Mouse (Mus musculus) frontal cortex, postnatal 25 days (tissue): ENCODE results near the gene Gars.
A peak's percentile ranks its signal among the peaks of the same experiment; 100 is the strongest.

Experiments used
- DNase-seq, 2 experiments: peaks; one replicate each; pipeline ENCODE4 v3.0.0; 2022; ENCODE audit warnings: low spot score in 2 of 2

Gene Gars

DNA sequence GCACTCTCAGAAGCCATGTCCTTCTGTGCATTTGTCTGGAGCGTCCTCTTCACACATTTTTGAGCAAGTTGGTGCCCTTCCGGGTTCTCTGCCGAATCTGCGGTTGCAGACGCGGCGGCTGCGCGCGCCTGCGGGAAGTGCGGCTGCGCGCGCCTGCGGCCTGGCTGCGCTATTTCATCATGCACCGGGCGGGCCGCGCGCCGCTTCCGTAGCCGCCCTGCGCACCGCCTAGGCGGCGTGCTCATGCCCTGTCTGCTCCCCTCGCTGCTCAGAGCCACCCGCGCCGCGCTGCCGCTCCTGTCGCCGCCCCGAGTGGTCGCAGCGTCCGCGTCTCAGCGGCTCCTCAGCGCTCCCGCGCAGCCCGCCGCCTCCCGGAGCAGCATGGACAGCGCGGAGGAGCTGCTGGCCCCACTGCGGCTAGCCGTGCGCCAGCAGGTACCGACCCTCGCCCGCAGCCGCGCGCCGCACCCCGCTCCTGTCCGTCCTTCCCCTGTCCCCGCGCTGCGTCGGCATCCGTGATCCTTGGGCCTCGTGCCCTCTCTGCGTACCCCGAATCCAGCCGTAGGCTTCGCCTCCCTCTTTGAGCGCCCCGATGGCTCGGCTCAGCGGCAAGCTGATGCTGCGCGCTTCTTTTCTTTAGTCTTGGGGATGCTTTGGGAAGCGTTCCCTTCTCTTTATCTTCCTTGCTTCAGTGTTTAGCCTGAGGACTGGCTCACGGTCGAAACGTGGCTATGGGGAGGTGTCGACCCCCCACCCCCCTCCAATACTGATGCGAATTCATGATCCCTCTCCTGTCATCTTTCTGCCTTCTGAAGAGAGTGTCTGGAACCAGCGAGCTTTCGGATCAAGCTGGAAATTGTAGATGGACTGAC is at the start of gene Gars:
Gene Gars (plus strand): TSS at position 209 of the 872 bp plus-strand sequence.
- peak; percentile 73 to 83 for DNase-seq

DNA sequence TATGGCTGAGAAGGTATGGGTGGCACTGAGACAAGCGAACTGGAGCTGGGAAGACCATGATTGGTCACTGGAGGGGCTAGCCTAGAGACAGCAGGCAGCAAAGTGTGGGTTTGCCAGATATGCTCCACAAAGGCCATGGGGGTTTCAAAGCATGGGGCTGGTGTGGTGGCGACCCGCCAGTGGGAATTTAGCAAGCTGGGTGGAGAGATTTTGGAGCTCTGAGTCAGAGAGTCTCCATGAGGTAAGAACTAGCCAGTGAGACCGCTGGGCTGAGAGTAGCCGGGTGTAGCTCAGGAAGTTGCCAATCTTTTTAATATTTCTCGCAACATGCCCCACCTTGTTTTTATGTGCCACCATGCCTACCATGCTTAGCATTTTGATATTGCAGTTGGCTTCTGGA is 49.7 kb upstream of the Gars start:
- DNase-seq: no peak

DNA sequence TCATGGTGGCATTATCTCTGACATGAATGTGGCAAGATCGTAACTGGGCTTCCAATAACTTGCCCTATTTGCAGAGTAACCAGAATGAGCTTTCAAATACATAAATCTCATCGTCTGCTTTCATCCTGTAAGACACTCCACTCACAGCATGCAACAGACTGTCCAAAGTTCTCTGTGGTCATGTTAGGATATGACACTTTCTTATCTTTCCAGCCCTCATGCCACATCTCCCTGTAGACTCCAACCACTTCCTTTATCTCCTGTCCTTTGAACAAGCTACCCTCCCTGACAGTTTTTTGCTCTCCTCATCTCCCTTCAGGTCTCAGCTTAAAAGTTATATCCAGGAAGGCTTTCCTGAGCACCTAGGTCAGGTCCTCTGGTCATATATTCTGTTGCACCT is 46.6 kb upstream of the Gars start:
- DNase-seq: no peak

DNA sequence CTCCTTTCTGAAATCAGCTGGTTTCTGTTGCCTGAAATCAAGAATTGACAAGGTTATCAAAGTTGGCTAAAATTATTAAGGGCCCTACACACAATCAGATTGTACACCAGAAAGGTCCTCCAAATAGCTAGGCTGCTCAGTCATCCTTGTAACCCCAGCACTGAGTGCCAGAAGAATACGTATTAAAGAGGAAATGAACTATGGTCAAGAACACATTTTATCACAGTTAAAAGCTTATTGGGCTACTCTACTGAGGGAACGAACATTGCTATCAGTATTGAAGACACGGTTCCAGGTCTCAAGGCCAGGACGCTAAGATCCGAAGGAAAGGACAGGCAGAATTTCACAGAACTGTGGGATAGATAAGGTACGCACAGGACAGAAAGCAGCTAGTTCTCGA is 45.7 kb upstream of the Gars start:
- DNase-seq: no peak

DNA sequence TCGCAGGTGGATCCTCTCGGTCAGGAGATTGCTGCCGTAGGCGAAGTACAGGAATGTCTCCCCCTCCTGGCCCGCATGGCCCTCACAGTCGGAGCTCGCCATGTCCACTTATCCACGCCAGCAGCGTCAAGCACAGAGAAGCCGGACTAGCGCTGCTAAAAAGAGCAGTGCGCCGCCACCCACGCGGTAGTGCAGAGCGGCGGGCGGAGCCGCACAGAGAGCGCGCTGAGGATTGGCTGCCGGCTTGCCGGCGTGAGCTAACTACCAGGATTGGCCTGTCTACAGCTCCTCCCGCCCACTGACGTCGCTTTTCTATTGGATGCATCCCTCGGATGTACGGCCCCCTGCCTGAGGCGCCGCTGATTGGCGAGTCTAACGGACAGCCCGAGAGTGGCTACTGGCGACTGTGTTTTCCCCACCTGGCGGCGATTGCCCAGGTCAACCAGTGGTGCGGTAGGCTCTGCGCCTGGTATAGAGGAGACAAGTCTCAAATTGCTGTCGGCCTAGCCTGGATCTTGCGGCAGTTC is 45.0 kb upstream of the Gars start, which contains the start of gene Ggct:
Gene Ggct (minus strand): TSS at position 217 of the 527 bp plus-strand sequence.
- peak; percentile 84 to 90 for DNase-seq

DNA sequence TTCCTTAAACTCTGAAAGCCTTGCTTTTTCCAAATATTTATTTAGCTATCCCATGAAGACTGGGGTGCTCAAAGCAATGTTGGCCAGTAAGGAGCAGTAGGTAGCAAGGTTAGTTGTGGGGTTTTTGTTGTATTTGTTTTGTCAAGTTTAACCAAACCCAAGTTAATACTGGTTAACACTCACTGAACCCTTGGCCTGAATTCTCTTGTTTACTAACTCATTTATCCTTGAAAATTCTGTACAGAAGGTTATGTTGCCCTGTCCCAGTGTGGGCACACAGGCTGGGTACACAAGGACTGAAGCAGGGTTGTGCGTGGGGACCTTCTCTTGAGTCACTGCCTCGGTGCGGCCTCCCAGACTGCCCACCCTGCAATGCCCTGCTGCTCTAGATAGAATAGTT is 41.4 kb upstream of the Gars start:
- no peak for DNase-seq

DNA sequence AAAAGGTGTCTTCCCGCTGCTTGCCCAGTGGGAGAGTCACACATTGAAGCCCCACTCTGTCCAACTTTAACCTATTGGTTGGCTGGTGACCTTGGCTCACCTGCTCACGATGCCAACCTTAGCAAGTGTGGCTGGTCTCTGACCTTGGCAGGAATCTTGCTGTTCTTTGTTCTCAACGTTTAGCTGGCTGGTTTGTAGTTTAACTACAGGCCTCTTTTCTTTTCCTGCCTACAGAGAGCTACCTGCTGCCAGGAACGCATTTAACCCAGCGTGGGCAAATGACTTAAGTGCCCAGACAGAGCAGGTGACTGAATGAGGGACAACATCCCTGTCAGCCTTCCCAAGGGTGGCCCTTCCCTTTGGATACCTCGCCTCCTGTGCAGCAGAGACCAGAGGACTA is 40.1 kb upstream of the Gars start:
- no peak for DNase-seq

DNA sequence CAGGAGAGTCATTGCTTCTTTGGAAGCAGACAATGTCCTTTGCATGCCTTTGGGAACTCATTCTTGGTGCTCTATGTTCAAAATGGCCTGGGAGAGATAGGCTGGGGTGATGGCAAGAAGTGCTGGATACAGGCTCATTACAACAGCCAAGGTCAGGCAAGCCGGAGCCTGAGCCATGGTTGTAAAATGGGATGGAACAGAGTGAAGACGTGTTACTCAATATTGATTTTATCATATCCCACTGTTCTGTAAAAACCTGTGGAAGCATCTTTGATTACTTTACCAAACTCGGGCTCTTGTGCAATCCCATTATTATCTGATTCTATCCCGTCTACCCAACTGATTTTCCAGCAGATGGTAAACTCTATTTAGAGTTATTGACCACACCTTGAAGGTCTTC is 36.5 kb upstream of the Gars start:
- DNase-seq: no peak

DNA sequence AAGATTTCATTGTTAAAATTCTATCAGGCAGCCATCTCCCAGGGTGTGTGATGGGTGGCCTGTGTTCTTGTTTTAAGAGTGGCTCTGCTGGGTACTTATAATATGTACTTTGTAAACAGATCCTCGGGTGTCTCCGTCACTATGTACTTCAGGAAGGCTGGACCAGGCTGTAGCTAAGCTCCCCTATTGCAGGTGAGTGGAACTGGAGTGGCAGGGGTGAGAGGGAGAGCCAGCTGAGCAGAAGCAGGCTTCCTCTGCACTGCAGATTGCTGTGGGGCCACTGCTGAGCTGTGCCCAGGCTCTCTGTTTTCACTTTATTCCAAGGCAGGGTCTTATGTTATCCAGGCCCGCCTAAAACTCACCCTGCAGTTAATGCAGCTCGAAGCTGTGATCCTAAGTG is 35.4 kb upstream of the Gars start:
- DNase-seq: no peak

DNA sequence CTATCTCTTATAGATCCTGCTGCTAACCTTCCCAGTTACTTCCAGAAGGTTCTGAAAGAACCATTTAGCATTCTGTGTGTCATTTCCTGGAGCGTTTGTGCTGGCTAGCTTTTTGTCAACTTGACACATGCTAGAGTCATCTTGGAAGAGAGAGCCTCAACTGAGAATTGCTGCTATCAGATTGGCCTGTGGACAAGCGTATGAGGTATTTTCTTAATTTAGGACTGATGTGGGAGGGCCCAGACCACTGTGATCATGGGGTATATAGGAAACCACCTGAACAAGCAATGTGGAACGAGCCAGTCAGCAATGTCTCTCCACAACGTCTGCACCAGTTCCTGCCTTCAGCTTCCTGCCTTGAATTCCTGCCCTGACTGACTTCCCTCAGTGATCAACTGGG is 34.2 kb upstream of the Gars start:
- no peak for DNase-seq

DNA sequence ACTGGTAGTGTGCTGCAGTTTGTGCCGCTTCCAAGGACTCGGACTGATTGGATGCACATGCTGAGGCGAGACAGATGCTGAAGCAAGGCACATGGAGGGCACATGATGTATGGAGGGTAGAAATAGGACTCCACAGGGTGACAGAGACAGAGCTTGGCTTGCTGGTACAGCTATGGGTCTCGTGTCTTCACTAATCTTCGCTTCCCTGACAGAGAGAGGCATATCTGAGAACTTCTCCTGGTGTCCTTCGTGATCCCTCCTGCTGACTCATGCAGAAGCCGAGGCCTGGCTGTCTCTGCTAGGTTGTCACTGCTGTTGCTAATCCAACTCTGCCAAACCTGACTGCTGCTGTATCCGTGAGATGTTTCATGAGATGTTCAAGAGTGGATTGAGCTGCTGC is 29.4 kb upstream of the Gars start:
- no peak for DNase-seq

DNA sequence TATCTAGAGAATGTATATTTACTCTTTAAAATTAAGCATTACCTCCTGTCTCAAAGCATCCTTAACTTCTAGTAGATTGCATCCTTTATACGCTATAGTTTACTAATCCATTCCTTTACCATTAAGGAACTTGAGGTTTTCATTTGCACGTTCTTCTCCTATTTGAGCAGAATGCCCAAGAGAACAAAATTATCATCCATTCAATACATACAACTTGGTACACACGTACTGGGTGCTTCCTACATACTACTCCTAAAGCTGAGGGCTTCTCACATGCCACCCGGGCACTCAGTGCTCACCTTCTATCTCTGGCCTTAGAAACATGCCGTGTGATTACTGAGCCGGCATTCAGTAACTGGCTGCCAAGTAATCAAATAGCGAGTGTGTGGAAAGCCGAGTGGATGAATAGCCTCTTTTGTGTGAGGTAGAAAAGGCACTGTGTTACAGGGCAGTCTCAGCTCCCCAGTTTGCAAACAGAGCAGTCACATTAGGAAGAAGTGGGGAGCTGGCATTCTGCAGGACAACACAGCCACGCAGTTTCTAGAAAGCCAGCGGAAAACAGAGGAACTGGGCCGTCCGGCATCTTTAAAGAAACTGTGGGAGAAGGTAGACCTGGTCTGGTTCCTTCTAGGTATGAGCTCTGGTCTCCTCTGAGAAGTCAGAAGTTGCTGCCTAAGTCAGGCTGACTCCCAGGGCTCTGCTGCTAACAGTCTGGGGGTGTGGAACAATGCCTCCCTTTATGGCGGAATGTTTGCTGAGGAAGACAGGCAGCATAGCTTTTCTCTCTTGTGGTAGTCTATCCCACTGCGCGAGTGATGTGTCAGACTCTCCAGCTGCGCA is 28.2 kb upstream of the Gars start:
- DNase-seq: no peak

DNA sequence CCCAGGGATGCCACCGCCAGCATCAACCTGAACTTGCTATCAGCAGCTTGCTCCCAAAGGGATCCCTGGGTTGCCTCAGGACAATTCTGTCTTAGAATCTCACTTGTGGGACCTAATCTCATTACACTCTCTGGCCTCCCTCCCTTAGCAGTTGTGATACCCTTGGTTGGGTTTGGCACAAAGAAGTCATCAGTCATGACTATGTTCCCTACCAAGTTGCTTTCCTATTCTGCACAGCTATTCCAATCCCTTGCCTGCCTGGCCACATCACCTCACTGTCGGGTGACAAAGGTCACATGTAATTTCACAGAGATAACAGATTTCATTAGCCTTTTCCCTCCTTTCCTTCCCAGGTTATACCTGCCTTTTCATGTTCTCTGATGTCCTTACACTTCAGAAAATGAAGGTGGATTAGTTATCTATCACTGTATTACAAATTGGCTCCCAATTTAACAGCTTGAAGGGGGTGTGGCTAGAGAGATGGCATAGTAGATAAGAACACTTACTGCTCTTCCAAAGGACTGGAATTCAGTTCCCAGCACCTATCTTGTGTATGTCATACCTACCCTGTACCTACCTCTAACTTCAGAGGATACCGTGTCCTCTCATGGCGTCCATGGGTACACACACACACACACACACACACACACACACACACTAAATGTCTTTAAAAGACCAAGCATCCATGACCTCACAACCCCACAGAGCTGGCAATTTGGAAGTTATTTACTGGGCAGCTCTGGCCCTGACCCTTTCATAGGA is 27.3 kb upstream of the Gars start:
- DNase-seq: no peak

DNA sequence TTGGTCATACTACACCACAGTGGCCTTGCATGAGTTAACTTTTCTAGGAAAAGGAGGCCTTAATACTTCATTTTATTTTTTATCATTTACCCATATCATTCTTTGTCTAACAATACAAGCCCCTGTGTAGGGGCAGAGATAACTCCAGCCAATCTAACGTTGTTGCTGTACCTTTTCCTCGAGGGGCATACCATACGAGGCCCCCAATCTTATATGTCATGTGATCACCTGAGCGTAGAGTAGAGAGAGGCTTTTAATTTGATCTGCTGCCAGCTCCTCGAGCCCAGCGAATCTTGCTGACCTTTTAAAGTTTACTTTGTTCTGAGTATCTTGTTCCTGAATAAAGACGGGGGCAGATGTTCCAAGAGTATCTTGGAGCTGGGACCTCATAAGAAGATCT is 25.3 kb upstream of the Gars start:
- no peak for DNase-seq

DNA sequence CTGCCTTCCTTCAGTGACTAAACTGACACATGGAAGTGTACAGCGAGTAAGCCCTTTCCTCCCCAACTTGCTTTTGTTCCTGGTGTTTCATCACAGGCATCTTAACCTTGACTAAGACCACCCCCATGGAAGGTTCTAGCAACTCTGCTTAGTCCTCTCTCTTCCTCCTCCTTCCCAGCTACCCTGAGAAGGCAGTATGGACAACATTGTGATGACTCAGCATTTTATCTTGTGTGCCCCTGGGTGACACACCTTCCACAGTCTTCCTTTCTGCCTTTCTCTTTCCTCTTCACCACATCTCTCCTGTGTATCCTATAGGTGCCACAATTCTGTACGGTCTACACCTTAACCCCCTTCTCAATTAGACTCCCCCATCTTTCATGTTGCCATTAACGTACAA is 23.6 kb upstream of the Gars start:
- DNase-seq: no peak

DNA sequence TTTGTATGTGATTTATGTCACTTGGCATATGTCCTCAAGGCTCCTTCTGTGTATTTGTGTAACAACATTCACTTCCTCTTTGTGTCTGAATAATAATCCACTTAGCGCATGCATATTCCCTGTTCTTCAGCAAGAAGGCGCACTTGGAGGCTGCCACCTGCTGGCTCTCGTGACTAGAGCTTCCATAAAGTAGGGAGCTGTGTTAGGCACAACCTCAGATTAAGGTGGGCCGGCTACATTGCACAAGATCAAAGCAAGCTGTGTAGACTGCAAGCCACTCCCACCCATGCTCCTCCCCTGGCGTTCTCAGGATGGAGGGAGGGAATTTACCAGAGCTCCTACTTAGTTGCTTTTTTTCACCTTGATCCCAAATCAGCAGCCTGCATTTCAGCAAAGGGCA is 21.6 kb upstream of the Gars start:
- peak; percentile 20 to 32 for DNase-seq

DNA sequence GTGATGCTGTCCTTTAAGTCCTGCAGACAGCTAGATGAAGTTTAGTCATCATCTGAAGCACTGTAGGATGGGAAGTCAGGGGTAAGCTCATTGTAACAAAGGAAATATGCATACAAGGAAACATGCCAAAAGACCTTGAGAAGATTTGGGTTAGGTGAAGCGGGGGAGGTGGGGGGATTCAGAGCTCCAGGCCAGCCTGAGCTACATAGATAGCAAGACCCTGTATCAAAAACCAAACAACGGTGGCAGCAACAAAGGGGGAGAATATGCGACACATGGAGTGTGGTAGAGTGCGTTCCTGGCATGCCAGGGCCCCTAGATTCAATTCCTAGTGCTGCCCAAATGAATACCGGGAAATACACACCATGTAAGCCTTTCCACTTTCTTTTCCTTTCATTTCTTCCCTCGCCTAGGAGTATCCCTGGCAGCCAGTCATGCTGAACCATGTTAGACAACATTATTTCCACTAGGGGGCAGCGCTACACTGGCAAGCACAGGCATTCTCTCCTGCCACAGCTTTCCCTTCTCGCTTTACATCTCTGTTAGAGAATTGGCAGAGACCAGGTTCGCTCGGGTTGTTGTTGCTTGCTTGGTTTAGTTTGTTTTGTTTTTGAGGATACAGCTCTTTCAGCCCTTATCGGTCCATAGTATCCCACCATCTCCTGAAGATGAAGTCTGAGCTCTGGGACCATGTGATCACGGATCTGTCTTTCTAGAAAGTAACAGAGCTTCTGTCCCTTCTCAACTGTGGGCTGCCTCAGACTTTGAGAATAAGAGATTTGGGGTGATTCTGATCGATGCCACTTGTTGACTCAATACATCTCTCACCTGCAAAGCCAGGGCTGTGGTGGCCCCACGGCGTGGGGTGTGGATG is 20.9 kb upstream of the Gars start:
- peak; percentile 8 to 31 for DNase-seq

DNA sequence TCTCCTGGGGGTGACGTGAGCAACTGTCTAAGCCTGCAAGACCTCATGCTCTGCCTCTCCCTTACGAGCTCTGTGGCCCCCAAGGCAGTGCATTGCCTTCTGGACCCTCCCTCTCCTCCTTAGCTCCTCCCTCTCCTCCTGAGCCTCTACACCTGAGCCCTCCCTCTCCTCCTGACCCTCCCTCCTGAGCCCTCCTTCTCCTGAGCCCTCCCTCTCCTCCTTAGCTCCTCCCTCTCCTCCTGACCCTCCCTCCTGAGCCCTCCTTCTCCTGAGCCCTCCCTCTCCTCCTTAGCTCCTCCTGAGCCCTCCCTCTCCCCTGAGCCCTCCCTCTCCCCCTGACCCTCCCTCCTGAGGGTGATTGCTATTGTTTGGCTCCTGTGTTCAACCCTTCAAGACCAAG is 19.4 kb upstream of the Gars start:
- DNase-seq: no peak

DNA sequence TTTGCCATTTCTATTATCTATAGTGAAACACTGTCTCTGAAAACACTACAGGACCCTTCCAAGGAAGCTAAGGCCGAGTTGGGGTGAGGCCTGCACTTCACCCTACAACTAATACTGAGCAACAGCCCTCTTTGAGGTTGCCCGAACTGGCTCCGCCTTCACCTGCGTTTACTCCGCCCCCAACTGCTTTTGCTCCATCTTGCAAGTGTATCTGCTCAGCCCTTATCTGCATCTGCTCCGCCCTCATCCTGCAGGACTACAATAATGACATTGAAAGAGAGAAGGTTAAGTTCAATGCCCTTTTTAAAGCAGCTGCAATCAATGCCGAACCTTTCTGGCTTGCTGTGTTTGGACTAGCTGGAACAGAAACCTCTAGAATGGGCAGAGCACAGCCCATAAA is 16.0 kb upstream of the Gars start:
- DNase-seq: no peak

DNA sequence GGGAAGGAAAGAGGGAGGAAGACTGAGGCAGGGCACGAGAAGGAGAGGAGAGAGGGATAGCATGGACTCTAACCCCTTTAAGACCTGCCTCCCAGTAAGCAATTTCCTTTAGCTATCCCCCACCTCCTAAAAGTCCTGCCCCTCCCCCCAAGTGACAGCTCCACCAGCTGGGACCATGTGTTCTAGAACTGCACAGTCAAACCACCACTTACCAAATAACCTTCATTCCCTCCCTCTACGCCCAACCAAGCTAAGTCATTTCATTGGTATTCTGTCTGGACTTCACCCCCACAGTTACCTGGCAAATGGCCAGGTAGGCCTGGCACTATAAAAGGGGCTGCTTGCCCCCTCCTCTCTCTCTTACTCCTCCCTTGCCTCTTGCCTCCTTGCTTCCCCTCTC is 10.2 kb upstream of the Gars start:
- no peak for DNase-seq

DNA sequence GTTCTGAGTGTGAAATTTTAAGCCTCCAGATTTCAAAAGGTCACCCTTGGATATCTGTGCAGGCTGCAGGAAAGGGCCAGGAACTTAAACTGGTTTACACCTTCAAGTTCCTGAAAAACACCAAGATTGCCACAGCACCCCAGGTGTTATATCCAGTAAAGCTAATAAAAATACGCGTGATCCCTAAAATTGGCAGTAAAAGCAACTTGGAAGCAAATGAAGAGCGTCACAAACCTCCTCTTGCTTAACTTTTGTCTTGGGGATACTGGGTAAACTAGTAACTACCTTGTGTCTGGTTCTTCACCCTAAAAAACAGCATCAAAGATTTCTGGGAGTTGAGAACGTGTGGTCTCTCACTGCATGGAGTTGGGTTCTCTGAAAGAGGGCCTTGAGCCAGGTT is 1.1 kb upstream of the Gars start:
- DNase-seq: no peak
